Mouse (Mus musculus) testis, postnatal 10 days (tissue): ENCODE data around the gene Ak8.

ENCODE experiments used
- DNase-seq: peaks from one replicate; pipeline ENCODE4 v3.0.0; 2021; ENCODE audit warnings: low spot score

The Ak8 gene

GRCm38 (mm10) chr2:28796298-28796697, 96.3 kb downstream of the Ak8 start:
- no peak for DNase-seq

- DNase-seq: no peak
Observed at GRCm38 (mm10) chr2:28797490-28798106, 97.6 kb downstream of the Ak8 start.

- DNase-seq: no peak
Observed at GRCm38 (mm10) chr2:28798390-28798789, 98.4 kb downstream of the Ak8 start.

GRCm38 (mm10) chr2:28799575-28799974, 99.6 kb downstream of the Ak8 start:
- no peak for DNase-seq

GRCm38 (mm10) chr2:28803406-28803805, 103.4 kb downstream of the Ak8 start:
- DNase-seq: no peak

GRCm38 (mm10) chr2:28808841-28809240, 108.9 kb downstream of the Ak8 start:
- no peak for DNase-seq

GRCm38 (mm10) chr2:28810260-28811013, 110.5 kb downstream of the Ak8 start:
- DNase-seq: no peak

- no peak for DNase-seq
Observed at GRCm38 (mm10) chr2:28818866-28819265, 118.9 kb downstream of the Ak8 start.

- DNase-seq: no peak
Observed at GRCm38 (mm10) chr2:28829265-28829664, 129.3 kb downstream of the Ak8 start.

- DNase-seq: no peak
Observed at GRCm38 (mm10) chr2:28836181-28836940, 136.4 kb downstream of the Ak8 start.

- peak; percentile 57 for DNase-seq
Observed at GRCm38 (mm10) chr2:28839501-28840221, 139.7 kb downstream of the Ak8 start.

- DNase-seq: peak; percentile 97
Observed at GRCm38 (mm10) chr2:28840222-28840951, 140.4 kb downstream of the Ak8 start, which contains the start of the genes Gtf3c4 and Ddx31. TSS of gene Gtf3c4 (minus strand) at chr2:28840360. TSS of gene Ddx31 (plus strand) at chr2:28840406.

- DNase-seq: no peak
Observed at GRCm38 (mm10) chr2:28842042-28842441, 142.1 kb downstream of the Ak8 start.

GRCm38 (mm10) chr2:28848879-28849278, 148.9 kb downstream of the Ak8 start:
- no peak for DNase-seq

GRCm38 (mm10) chr2:28852594-28852993, 152.6 kb downstream of the Ak8 start:
- DNase-seq: no peak

- DNase-seq: no peak
Observed at GRCm38 (mm10) chr2:28855773-28856172, 155.8 kb downstream of the Ak8 start.

- DNase-seq: no peak
Observed at GRCm38 (mm10) chr2:28859303-28859702, 159.3 kb downstream of the Ak8 start.

GRCm38 (mm10) chr2:28860678-28861423, 160.9 kb downstream of the Ak8 start:
- DNase-seq: no peak
